ENCODE assay signal across 8 mouse cellular contexts in genomic region chr7:114415336-114416020, GRCm38 (mm10). TPM values are rescaled to one million over a fixed set of nuclear protein-coding genes. Genes with fewer than 3 reads are reported as not detected.
DNase-seq lines count a peak whose midpoint lies in the region; ATAC-seq and TF ChIP-seq lines count a peak whose summit lies in the region.

No protein-coding gene starts in this region.

- TF ChIP-seq POLR2A in testis, adult 2 months (IDR thresholded peaks at IDR 0.05; ENCODE audit: control insufficient read depth, low read depth, low read length), result no peak

- no peaks in the 10 kb centered on the region for H3K27me3 ChIP-seq in kidney, embryonic 14.5 days (ENCODE audit: control insufficient read depth, insufficient read depth, low read length)
- H3K27me3 ChIP-seq in liver, embryonic 11.5 days (replicated peaks; ENCODE audit: control insufficient read depth, insufficient read depth, low read length), result 0 out of 2 replicates have a peak, but pooled peaks cover 2% of the 10 kb centered on the region
- no peaks in the 10 kb centered on the region for H3K27me3 ChIP-seq in testis, adult 2 months (ENCODE audit: control insufficient read depth, insufficient read depth, low read length)

- H3K4me2 ChIP-seq in kidney, embryonic 14.5 days (replicated peaks; ENCODE audit: low read depth, low read length), result peak overlapping the region; percentile 98
- H3K4me2 ChIP-seq in liver, embryonic 11.5 days, result peak overlapping the region; percentile 97

- H3K4me3 ChIP-seq in kidney, embryonic 14.5 days (ENCODE audit: low read length), result peak overlapping the region; percentile 78
- peak overlapping the region; percentile 88 for H3K4me3 ChIP-seq in liver, embryonic 11.5 days (ENCODE audit: low read depth, low read length)
- peak overlapping the region; percentile 93 for H3K4me3 ChIP-seq in testis, adult 2 months (ENCODE audit: control insufficient read depth, low read depth, low read length)

- no peak for DNase-seq in frontal cortex, postnatal 10 days (ENCODE audit: low spot score in 2 of 2)
- peak; percentile 51 for DNase-seq in embryo, embryonic 10 days (ENCODE audit: low spot score)
- peak; percentile 72 for DNase-seq in liver, embryonic 11.5 days (ENCODE audit: low spot score)
- peak; percentile 16 to 42 for DNase-seq in natural killer cell, adult 2 months (ENCODE audit: low spot score in 2 of 2)

- H3K27ac ChIP-seq in kidney, embryonic 14.5 days (ENCODE audit: low read depth, low read length), result peak overlapping the region; percentile 33
- H3K27ac ChIP-seq in liver, embryonic 11.5 days (ENCODE audit: low read depth, low read length), result peak overlapping the region; percentile 79
- H3K27ac ChIP-seq in testis, adult 2 months (ENCODE audit: control insufficient read depth, insufficient read depth, low read depth, low read length), result peak overlapping the region; percentile 91

- peak overlapping the region; percentile 72 for H3K9ac ChIP-seq in kidney, embryonic 14.5 days (ENCODE audit: low read depth, low read length)
- H3K9ac ChIP-seq in liver, embryonic 11.5 days (ENCODE audit: low read depth, low read length), result peak overlapping the region; percentile 88

- H3K9me3 ChIP-seq in kidney, embryonic 14.5 days (ENCODE audit: control insufficient read depth, low read length), result no peaks in the 10 kb centered on the region
- H3K9me3 ChIP-seq in liver, embryonic 11.5 days (ENCODE audit: control insufficient read depth, low read length), result no peaks in the 10 kb centered on the region

- H3K36me3 ChIP-seq in kidney, embryonic 14.5 days (ENCODE audit: control insufficient read depth, insufficient read depth, low read length), result no peaks in the 10 kb centered on the region
- H3K36me3 ChIP-seq in liver, embryonic 11.5 days (ENCODE audit: control insufficient read depth, insufficient read depth, low read length), result no peaks in the 10 kb centered on the region
- H3K36me3 ChIP-seq in testis, adult 2 months (ENCODE audit: control insufficient read depth, insufficient read depth, low read length), result no peaks in the 10 kb centered on the region

- under 1% methylated on average over 85 of the region's 103 CpGs for WGBS in kidney, embryonic 14.5 days
- under 1% methylated on average over 89 of the region's 103 CpGs for WGBS in liver, embryonic 11.5 days

- ATAC-seq in frontal cortex, adult (ENCODE audit: low TSS enrichment), result peak; percentile 47
- peak; percentile 48 for ATAC-seq in granulocyte monocyte progenitor cell, adult 5-6 weeks (replicated peaks; ENCODE audit: poor library complexity, severe bottlenecking)
- peak; percentile 83 for ATAC-seq in kidney, embryonic 14.5 days (ENCODE audit: low FRiP score, low TSS enrichment)
- ATAC-seq in liver, embryonic 11.5 days (replicated peaks; ENCODE audit: low FRiP score), result peak; percentile 65

- H3K4me1 ChIP-seq in kidney, embryonic 14.5 days (ENCODE audit: control insufficient read depth, insufficient read depth, low read length), result peaks cover 20% of the 10 kb centered on the region; the same call in 1 of the 2 replicates
- H3K4me1 ChIP-seq in liver, embryonic 11.5 days (replicated peaks; ENCODE audit: control insufficient read depth, insufficient read depth, low read length), result peaks cover 8% of the 10 kb centered on the region
- peaks cover 10% of the 10 kb centered on the region for H3K4me1 ChIP-seq in testis, adult 2 months (ENCODE audit: control insufficient read depth, insufficient read depth, low read length)

- no peak for TF ChIP-seq CTCF in testis, adult 2 months (IDR thresholded peaks at IDR 0.05; ENCODE audit: control insufficient read depth, insufficient read depth, insufficient replicate concordance, low read depth, low read length)

RNA-seq across cellular contexts. Expression of gene Pde3b, which starts 0.4 kb away (rescaled TPM):
- 3.7 and 8.1 TPM in 2 replicates for total RNA-seq in granulocyte monocyte progenitor cell, adult 5-6 weeks (2014; fragmentation: Nextera tagmentation)
- 14.3 and 15.0 TPM in 2 replicates for total RNA-seq in granulocyte monocyte progenitor cell, adult 5-6 weeks (2017)
- 7.6 and 10.4 TPM in 2 replicates for polyA plus RNA-seq in kidney, embryonic 14.5 days (2014; fragmentation: Nextera tagmentation; extraction: Ambion mirVana)
- 6.2 and 7.4 TPM in 2 replicates for polyA plus RNA-seq in liver, embryonic 11.5 days (2014; fragmentation: Nextera tagmentation; extraction: Ambion mirVana)
- 23.8 and 31.1 TPM in 2 replicates for polyA plus RNA-seq in testis, adult 2 months (2012; rRNA removed)

Comparison
In these comparisons a context has a peak if more than half of its experiments do, and no peak if none do; other contexts are left out.
1. DNase-seq: peak in embryo, embryonic 10 days (single experiment), liver, embryonic 11.5 days (single experiment) and natural killer cell, adult 2 months (2 of 2); none in frontal cortex, postnatal 10 days (0 of 2).
2. H3K27ac ChIP-seq: peak in every context shown above with its lines; median percentile 91 in testis, adult 2 months; 79 in liver, embryonic 11.5 days; 33 in kidney, embryonic 14.5 days.
3. Peak in every context shown above with its lines, with median percentiles within 50 percentile points of each other: ATAC-seq and H3K4me3 ChIP-seq.